Mouse (Mus musculus): Measurements from ENCODE around the gene Ptgfrn. TPM values are rescaled to one million over a fixed set of nuclear protein-coding genes. Genes with fewer than 3 reads are reported as not detected.
A peak's percentile ranks its signal among the peaks of the same experiment; 100 is the strongest.

The Ptgfrn gene
- total and polyA plus RNA-seq, 2 experiments from 2014 or later = 5.2 to 61.5 TPM

DNA sequence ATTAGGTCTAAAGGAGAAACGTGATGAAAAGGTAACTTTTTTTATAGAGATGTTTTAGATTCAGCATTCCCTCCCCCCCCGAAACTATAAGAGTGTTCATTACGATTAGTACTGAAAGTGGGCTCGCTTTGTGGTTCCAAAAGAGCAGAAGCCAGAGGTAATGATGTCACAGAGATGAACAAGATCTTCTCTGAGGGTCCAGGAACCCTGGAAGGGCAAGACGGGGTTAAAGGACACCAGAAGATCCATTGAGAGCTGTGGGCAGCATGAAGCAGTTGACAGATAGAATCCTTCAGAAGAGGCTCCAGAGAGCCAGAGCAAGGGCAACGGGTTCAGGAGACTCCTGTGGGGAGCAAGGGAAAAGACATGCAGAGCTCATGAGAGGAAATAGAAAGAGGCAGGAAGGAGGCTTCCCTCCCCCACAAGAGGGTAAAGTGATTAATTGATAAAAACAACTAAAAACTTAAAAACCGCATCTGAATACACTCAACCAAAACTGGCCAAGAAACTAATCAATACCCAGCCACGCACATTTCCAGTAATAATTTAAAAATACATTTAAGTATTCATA, 88.5 kb downstream of the Ptgfrn start:
- Histone ChIP-seq H3K27me3 (ENCODE audit: control insufficient read depth, insufficient read depth, low read length) (no peaks in the 10 kb centered on the region), H3K9ac (replicated peaks; ENCODE audit: low read depth, low read length) (no peak overlapping the region), H3K4me2 (ENCODE audit: low read depth, low read length) (no peak overlapping the region), H3K36me3 (replicated peaks; ENCODE audit: control insufficient read depth, insufficient read depth, low read length) (no peaks in the 10 kb centered on the region), H3K27ac (ENCODE audit: low read depth) (no peak overlapping the region), H3K4me1 (ENCODE audit: control insufficient read depth, insufficient read depth) (0 out of 2 replicates have a peak, but pooled peaks cover 6% of the 10 kb centered on the region), H3K4me3 (ENCODE audit: low read depth, low read length) (no peak overlapping the region), H3K9me3 (replicated peaks; ENCODE audit: control insufficient read depth, low read length) (no peaks in the 10 kb centered on the region)
- DNase-seq (ENCODE audit: low spot score) (no peak), ATAC-seq (ENCODE audit: insufficient read depth, low read depth) (no peak)
- TF ChIP-seq EP300 (IDR thresholded peaks at IDR 0.05; ENCODE audit: low read depth) (no peak), CTCF (IDR thresholded peaks at IDR 0.05; ENCODE audit: low read depth) (no peak)
- 70% methylated on average over 8 of the region's 8 CpGs for WGBS

DNA sequence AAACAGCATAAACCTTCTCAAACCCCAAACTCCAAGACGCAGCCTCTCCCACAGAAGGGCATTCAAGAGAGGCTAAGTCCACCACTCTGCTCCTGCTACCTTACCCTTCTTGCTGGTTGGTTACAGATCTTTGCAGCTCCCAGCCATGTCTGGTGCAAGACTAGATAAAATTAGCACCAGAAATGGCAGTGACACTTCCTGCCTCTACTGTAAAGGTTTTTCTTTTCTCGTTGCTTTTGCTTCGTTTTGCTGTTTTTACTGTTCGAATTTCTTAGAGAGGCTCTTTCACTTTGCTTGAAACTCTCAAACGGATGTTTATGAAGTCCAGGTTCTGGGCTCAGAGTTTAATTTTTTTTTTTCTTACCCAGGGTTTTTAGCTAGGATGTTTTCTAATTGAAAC, 89.0 kb downstream of the Ptgfrn start:
- Histone ChIP-seq H3K36me3 (replicated peaks; ENCODE audit: control insufficient read depth, insufficient read depth, low read length) (no peaks in the 10 kb centered on the region), H3K4me2 (ENCODE audit: low read depth, low read length) (no peak overlapping the region), H3K27me3 (ENCODE audit: control insufficient read depth, insufficient read depth, low read length) (no peaks in the 10 kb centered on the region), H3K9ac (replicated peaks; ENCODE audit: low read depth, low read length) (no peak overlapping the region), H3K9me3 (replicated peaks; ENCODE audit: control insufficient read depth, low read length) (no peaks in the 10 kb centered on the region), H3K27ac (ENCODE audit: low read depth) (no peak overlapping the region), H3K4me3 (ENCODE audit: low read depth, low read length) (no peak overlapping the region), H3K4me1 (ENCODE audit: control insufficient read depth, insufficient read depth) (0 out of 2 replicates have a peak, but pooled peaks cover 6% of the 10 kb centered on the region)
- WGBS = 70% methylated on average over 5 of the region's 5 CpGs
- TF ChIP-seq EP300 (IDR thresholded peaks at IDR 0.05; ENCODE audit: low read depth) (no peak), CTCF (IDR thresholded peaks at IDR 0.05; ENCODE audit: low read depth) (no peak)
- DNase-seq (ENCODE audit: low spot score) (no peak), ATAC-seq (ENCODE audit: insufficient read depth, low read depth) (no peak)

DNA sequence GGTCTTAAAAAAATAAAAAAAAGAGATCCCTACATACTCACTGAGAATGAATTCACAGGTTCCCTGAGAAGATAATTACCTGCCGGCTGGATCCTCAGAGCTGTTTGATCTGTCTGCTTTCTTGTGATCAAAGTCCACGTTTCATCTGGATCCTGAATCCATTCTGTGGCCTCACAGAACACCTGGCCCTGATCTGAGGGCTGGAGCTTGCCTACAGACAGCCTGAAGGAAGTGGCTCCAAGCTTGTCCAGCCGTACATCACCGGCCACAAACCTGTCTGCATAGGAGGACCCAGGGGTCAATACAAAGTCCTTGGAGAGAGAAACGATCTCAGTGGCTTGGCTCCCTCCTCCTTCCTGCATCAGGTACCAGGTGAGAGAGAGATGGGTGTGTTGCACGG, 91.6 kb downstream of the Ptgfrn start:
- ATAC-seq (ENCODE audit: insufficient read depth, low read depth) (no peak), DNase-seq (ENCODE audit: low spot score) (no peak)
- H3K9ac ChIP-seq (replicated peaks; ENCODE audit: low read depth, low read length) = no peak overlapping the region
- H3K4me1 ChIP-seq (ENCODE audit: control insufficient read depth, insufficient read depth) = peaks cover 20% of the 10 kb centered on the region
- no peaks in the 10 kb centered on the region for H3K27me3 ChIP-seq (ENCODE audit: control insufficient read depth, insufficient read depth, low read length)
- TF ChIP-seq EP300 (IDR thresholded peaks at IDR 0.05; ENCODE audit: low read depth) = no peak
- no peak for TF ChIP-seq CTCF (IDR thresholded peaks at IDR 0.05; ENCODE audit: low read depth)
- no peak overlapping the region for H3K27ac ChIP-seq (ENCODE audit: low read depth)
- no peaks in the 10 kb centered on the region for H3K36me3 ChIP-seq (replicated peaks; ENCODE audit: control insufficient read depth, insufficient read depth, low read length)
- no peaks in the 10 kb centered on the region for H3K9me3 ChIP-seq (replicated peaks; ENCODE audit: control insufficient read depth, low read length)
- no peak overlapping the region for H3K4me3 ChIP-seq (ENCODE audit: low read depth, low read length)
- 86% methylated on average over 6 of the region's 6 CpGs for WGBS
- no peak overlapping the region for H3K4me2 ChIP-seq (ENCODE audit: low read depth, low read length)

DNA sequence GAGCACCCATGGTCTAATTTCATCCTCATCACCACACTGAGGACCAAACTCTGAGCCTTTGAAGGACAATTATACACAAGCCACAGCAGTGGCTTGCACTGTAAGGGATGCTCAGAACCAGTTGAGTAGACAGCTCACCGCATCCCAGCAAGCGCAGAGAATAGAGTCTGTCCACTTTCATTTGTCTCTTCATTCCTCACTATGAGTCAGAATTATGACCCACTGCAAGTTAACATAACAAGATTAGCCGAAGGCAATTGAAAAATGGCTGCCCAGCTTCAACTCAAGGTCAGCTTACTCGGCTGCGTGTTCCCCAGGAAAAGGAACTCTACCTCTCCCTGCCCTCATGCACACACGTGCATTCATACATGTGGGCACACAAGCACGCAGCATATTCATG, 94.0 kb downstream of the Ptgfrn start:
- no peak overlapping the region for H3K4me2 ChIP-seq (ENCODE audit: low read depth, low read length)
- WGBS = 89% methylated on average over 7 of the region's 7 CpGs
- H3K36me3 ChIP-seq (replicated peaks; ENCODE audit: control insufficient read depth, insufficient read depth, low read length) = no peaks in the 10 kb centered on the region
- DNase-seq (ENCODE audit: low spot score) = no peak
- H3K9me3 ChIP-seq (replicated peaks; ENCODE audit: control insufficient read depth, low read length) = no peaks in the 10 kb centered on the region
- H3K9ac ChIP-seq (replicated peaks; ENCODE audit: low read depth, low read length) = no peak overlapping the region
- H3K27me3 ChIP-seq (ENCODE audit: control insufficient read depth, insufficient read depth, low read length) = no peaks in the 10 kb centered on the region
- ATAC-seq (ENCODE audit: insufficient read depth, low read depth) = no peak
- no peak for TF ChIP-seq EP300 (IDR thresholded peaks at IDR 0.05; ENCODE audit: low read depth)
- TF ChIP-seq CTCF (IDR thresholded peaks at IDR 0.05; ENCODE audit: low read depth) = no peak
- no peak overlapping the region for H3K4me3 ChIP-seq (ENCODE audit: low read depth, low read length)
- H3K4me1 ChIP-seq (ENCODE audit: control insufficient read depth, insufficient read depth) = peaks cover 25% of the 10 kb centered on the region
- no peak overlapping the region for H3K27ac ChIP-seq (ENCODE audit: low read depth)

DNA sequence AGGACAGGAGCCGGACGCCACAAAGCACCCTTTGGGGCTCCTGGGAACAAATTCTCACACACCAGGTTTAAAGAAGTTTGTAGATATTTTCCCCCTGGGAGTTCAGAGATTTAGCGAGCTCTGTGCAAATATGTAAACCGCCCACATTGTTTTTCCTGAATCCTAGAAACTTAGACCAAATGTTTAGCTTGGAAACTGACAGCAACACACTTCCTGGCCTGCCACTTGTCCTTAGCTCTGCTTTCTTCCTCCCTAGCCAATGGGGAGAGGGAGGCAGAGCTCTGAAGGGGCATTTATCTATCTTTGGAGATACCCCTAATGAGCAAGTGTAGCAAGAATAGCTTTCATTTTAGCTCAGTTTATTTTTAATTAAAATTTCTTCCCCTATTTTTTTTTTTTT, 94.8 kb downstream of the Ptgfrn start:
- Histone ChIP-seq H3K36me3 (replicated peaks; ENCODE audit: control insufficient read depth, insufficient read depth, low read length) (no peaks in the 10 kb centered on the region), H3K9ac (replicated peaks; ENCODE audit: low read depth, low read length) (no peak overlapping the region), H3K4me2 (ENCODE audit: low read depth, low read length) (peak overlapping the region; percentile 13; the same call in 1 of the 2 replicates), H3K27ac (ENCODE audit: low read depth) (peak overlapping the region; percentile 65), H3K27me3 (ENCODE audit: control insufficient read depth, insufficient read depth, low read length) (no peaks in the 10 kb centered on the region), H3K4me1 (ENCODE audit: control insufficient read depth, insufficient read depth) (peaks cover 25% of the 10 kb centered on the region), H3K9me3 (replicated peaks; ENCODE audit: control insufficient read depth, low read length) (no peaks in the 10 kb centered on the region), H3K4me3 (ENCODE audit: low read depth, low read length) (no peak overlapping the region)
- DNase-seq (ENCODE audit: low spot score) (no peak), ATAC-seq (ENCODE audit: insufficient read depth, low read depth) (no peak)
- TF ChIP-seq CTCF (IDR thresholded peaks at IDR 0.05; ENCODE audit: low read depth) (no peak), EP300 (IDR thresholded peaks at IDR 0.05; ENCODE audit: low read depth) (no peak)
- 38% methylated on average over 4 of the region's 4 CpGs for WGBS

DNA sequence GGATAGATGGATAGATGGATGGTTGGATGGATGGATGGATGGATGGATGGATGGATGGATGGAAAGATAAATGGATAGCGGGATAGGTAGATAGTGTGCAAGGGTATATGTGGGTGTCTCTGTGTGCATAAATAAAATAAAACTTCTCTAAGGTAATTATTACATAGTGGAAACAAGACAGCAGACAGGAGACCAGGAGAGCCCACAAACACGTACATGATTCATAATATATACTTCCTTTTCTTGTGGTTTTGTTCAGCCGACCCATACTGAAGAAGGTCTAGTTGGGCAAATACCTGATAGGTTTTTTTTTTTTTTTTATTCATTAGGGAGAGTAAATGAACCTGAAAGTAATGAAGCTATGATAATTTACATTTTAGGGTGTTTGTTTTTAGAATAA, 96.5 kb downstream of the Ptgfrn start:
- no peak overlapping the region for H3K4me2 ChIP-seq (ENCODE audit: low read depth, low read length)
- no peaks in the 10 kb centered on the region for H3K9me3 ChIP-seq (replicated peaks; ENCODE audit: control insufficient read depth, low read length)
- ATAC-seq (ENCODE audit: insufficient read depth, low read depth) = no peak
- no peak for DNase-seq (ENCODE audit: low spot score)
- no peaks in the 10 kb centered on the region for H3K36me3 ChIP-seq (replicated peaks; ENCODE audit: control insufficient read depth, insufficient read depth, low read length)
- WGBS = 89% methylated on average over 3 of the region's 3 CpGs
- H3K4me3 ChIP-seq (ENCODE audit: low read depth, low read length) = no peak overlapping the region
- H3K4me1 ChIP-seq (ENCODE audit: control insufficient read depth, insufficient read depth) = peaks cover 25% of the 10 kb centered on the region
- no peak for TF ChIP-seq CTCF (IDR thresholded peaks at IDR 0.05; ENCODE audit: low read depth)
- TF ChIP-seq EP300 (IDR thresholded peaks at IDR 0.05; ENCODE audit: low read depth) = no peak
- no peaks in the 10 kb centered on the region for H3K27me3 ChIP-seq (ENCODE audit: control insufficient read depth, insufficient read depth, low read length)
- no peak overlapping the region for H3K9ac ChIP-seq (replicated peaks; ENCODE audit: low read depth, low read length)
- H3K27ac ChIP-seq (ENCODE audit: low read depth) = no peak overlapping the region

Data from heart, postnatal 0 days (tissue).